Mouse (Mus musculus) MEL (cell line): ENCODE data around the gene Clec16a. TPM values are rescaled to one million over a fixed set of nuclear protein-coding genes. Genes with fewer than 3 reads are reported as not detected.

ENCODE experiments used
- DNase-seq: peaks from one replicate; pipeline ENCODE4 v3.0.0; 2011; ENCODE audit warnings: low read depth, low spot score
- H3K27ac ChIP-seq: 2 replicates; pipeline ENCODE4 v1.5.1; 2012; ENCODE audit warnings: low read depth, mild to moderate bottlenecking, control low read depth, low read length, moderate library complexity; ENCODE audit not compliant: control insufficient read depth
- H3K27me3 ChIP-seq, 2 experiments: fragments of 150-350 bp in 1 of 2; sonication (generic) in 1 of 2; 2 replicates each; pipeline ENCODE4 v1.6.1; 2012; ENCODE audit warnings: low read length in 2 of 2, mild to moderate bottlenecking in 2 of 2, improper control_type of control experiment in 1 of 2, moderate library complexity in 1 of 2; ENCODE audit not compliant: insufficient read depth in 2 of 2, control insufficient read depth in 1 of 2
- H3K36me3 ChIP-seq, 2 experiments: 2 replicates each; pipeline ENCODE4 v1.6.1; 2012 to 2014; ENCODE audit warnings: low read length in 2 of 2, improper control_type of control experiment in 1 of 2, inconsistent platforms in 1 of 2, mild to moderate bottlenecking in 1 of 2; ENCODE audit not compliant: insufficient read depth in 2 of 2, control insufficient read depth in 1 of 2
- H3K4me1 ChIP-seq, 2 experiments: fragments of 150-350 bp in 1 of 2; sonication (generic) in 1 of 2; 2 replicates each; pipeline ENCODE4 v1.6.1; 2012; ENCODE audit warnings: low read length in 2 of 2, improper control_type of control experiment in 1 of 2, mild to moderate bottlenecking in 1 of 2; ENCODE audit not compliant: insufficient read depth in 2 of 2, control insufficient read depth in 1 of 2
- H3K4me3 ChIP-seq, 2 experiments: fragments of 150-350 bp in 1 of 2; sonication (generic) in 1 of 2; 2 replicates each; pipeline ENCODE4 v1.5.1; 2012; ENCODE audit warnings: low read depth in 2 of 2, low read length in 2 of 2, mild to moderate bottlenecking in 2 of 2, moderate library complexity in 2 of 2, control low read depth in 1 of 2, improper control_type of control experiment in 1 of 2; ENCODE audit not compliant: control insufficient read depth in 1 of 2, insufficient read depth in 1 of 2
- H3K79me2 ChIP-seq: 2 replicates; pipeline ENCODE4 v1.6.1; 2012; ENCODE audit warnings: mild to moderate bottlenecking, low read length, moderate library complexity; ENCODE audit not compliant: control insufficient read depth, poor library complexity, insufficient read depth
- H3K9ac ChIP-seq: 2 replicates; pipeline ENCODE4 v1.6.1; 2012; ENCODE audit warnings: low read depth, mild to moderate bottlenecking, control low read depth, low read length, moderate library complexity; ENCODE audit not compliant: control insufficient read depth, poor library complexity, severe bottlenecking
- H3K9me3 ChIP-seq: fragments of 150-350 bp; sonication (generic); replicated peaks from 2 replicates; pipeline ENCODE4 v1.6.1; 2012; ENCODE audit warnings: mild to moderate bottlenecking, low read length, improper control_type of control experiment, moderate library complexity; ENCODE audit not compliant: insufficient read depth
- BHLHE40 ChIP-seq: IDR thresholded peaks from 2 replicates; pipeline ENCODE4 v1.6.1; 2012; ENCODE audit warnings: low read depth, mild to moderate bottlenecking, inconsistent platforms, low read length, improper control_type of control experiment, borderline replicate concordance
- CHD1 ChIP-seq: IDR thresholded peaks from 2 replicates; pipeline ENCODE4 v1.6.1; 2012; ENCODE audit warnings: low read depth, mild to moderate bottlenecking, inconsistent platforms, low read length, improper control_type of control experiment
- CHD2 ChIP-seq: IDR thresholded peaks from 2 replicates; pipeline ENCODE4 v1.6.1; 2011; ENCODE audit warnings: low read length, improper control_type of control experiment
- ETS1 ChIP-seq: IDR thresholded peaks from 2 replicates; pipeline ENCODE4 v1.6.1; 2012; ENCODE audit warnings: low read depth, mild to moderate bottlenecking, inconsistent platforms, low read length, improper control_type of control experiment, moderate library complexity
- GABPA ChIP-seq: IDR thresholded peaks from 2 replicates; pipeline ENCODE4 v1.6.1; 2012; ENCODE audit warnings: low read depth, mild to moderate bottlenecking, inconsistent platforms, low read length, improper control_type of control experiment, moderate library complexity
- HCFC1 ChIP-seq: IDR thresholded peaks from 2 replicates; pipeline ENCODE4 v1.6.1; 2012; ENCODE audit warnings: low read depth, mild to moderate bottlenecking, inconsistent platforms, low read length, improper control_type of control experiment, moderate library complexity
- JUND ChIP-seq: IDR thresholded peaks from 2 replicates; pipeline ENCODE4 v1.6.1; 2011; ENCODE audit warnings: low read depth, mild to moderate bottlenecking, improper control_type of control experiment, low read length
- MAFK ChIP-seq: IDR thresholded peaks from 2 replicates; pipeline ENCODE4 v1.6.1; 2011; ENCODE audit warnings: low read depth, mild to moderate bottlenecking, low read length, improper control_type of control experiment, borderline replicate concordance
- MAX ChIP-seq: IDR thresholded peaks from 2 replicates; pipeline ENCODE4 v1.6.1; 2011; ENCODE audit warnings: low read length, improper control_type of control experiment
- MAZ ChIP-seq: IDR thresholded peaks from 2 replicates; pipeline ENCODE4 v1.6.1; 2012; ENCODE audit warnings: low read depth, mild to moderate bottlenecking, inconsistent platforms, low read length, improper control_type of control experiment
- MEF2A ChIP-seq: IDR thresholded peaks from 2 replicates; pipeline ENCODE4 v1.6.1; 2014; ENCODE audit warnings: low read depth, mild to moderate bottlenecking, inconsistent platforms, low read length, improper control_type of control experiment; ENCODE audit not compliant: poor library complexity, insufficient replicate concordance, severe bottlenecking; ENCODE audit errors: extremely low read depth
- MXI1 ChIP-seq: IDR thresholded peaks from 2 replicates; pipeline ENCODE4 v1.6.1; 2011; ENCODE audit warnings: mild to moderate bottlenecking, low read depth, low read length, improper control_type of control experiment
- NRF1 ChIP-seq: IDR thresholded peaks from 2 replicates; pipeline ENCODE4 v1.6.1; 2014; ENCODE audit warnings: low read depth, mild to moderate bottlenecking, inconsistent platforms, low read length, improper control_type of control experiment, moderate library complexity; ENCODE audit not compliant: poor library complexity, insufficient read depth, severe bottlenecking
- POLR2AphosphoS2 ChIP-seq: IDR thresholded peaks from 2 replicates; pipeline ENCODE4 v1.6.1; 2011; ENCODE audit warnings: low read length, improper control_type of control experiment
- POLR2AphosphoS5 ChIP-seq: IDR thresholded peaks from 2 replicates; pipeline ENCODE4 v1.6.1; 2012; ENCODE audit warnings: low read depth, borderline replicate concordance, mild to moderate bottlenecking, inconsistent platforms, low read length, moderate library complexity, mixed read lengths
- SIN3A ChIP-seq: IDR thresholded peaks from 2 replicates; pipeline ENCODE4 v1.6.1; 2012; ENCODE audit warnings: low read length, improper control_type of control experiment, inconsistent platforms
- SMC3 ChIP-seq: IDR thresholded peaks from 2 replicates; pipeline ENCODE4 v1.6.1; 2011; ENCODE audit warnings: low read depth, low read length, improper control_type of control experiment
- TBP ChIP-seq: IDR thresholded peaks from 2 replicates; pipeline ENCODE4 v1.8.0; 2011; ENCODE audit warnings: low read depth, low read length, improper control_type of control experiment
- TCF12 ChIP-seq: IDR thresholded peaks from 2 replicates; pipeline ENCODE4 v1.6.1; 2014; ENCODE audit warnings: low read depth, mild to moderate bottlenecking, inconsistent platforms, low read length, improper control_type of control experiment, moderate library complexity
- UBTF ChIP-seq: IDR thresholded peaks from 2 replicates; pipeline ENCODE4 v1.6.1; 2012; ENCODE audit warnings: low read depth, mild to moderate bottlenecking, inconsistent platforms, low read length, improper control_type of control experiment, moderate library complexity, borderline replicate concordance; ENCODE audit not compliant: insufficient read depth
- USF1 ChIP-seq: IDR thresholded peaks from 2 replicates; pipeline ENCODE4 v1.6.1; 2014; ENCODE audit warnings: low read depth, mild to moderate bottlenecking, inconsistent platforms, low read length, improper control_type of control experiment, moderate library complexity
- ZMIZ1 ChIP-seq: IDR thresholded peaks from 2 replicates; pipeline ENCODE4 v1.6.1; 2012; ENCODE audit warnings: low read depth, mild to moderate bottlenecking, inconsistent platforms, low read length, improper control_type of control experiment, moderate library complexity
- ZNF384 ChIP-seq: IDR thresholded peaks from 2 replicates; pipeline ENCODE4 v1.6.1; 2012; ENCODE audit warnings: low read depth, mild to moderate bottlenecking, inconsistent platforms, low read length, improper control_type of control experiment
- polyA plus RNA-seq, 2 experiments: library from polyadenylated mRNA; stranded (reverse) in 1 of 2; unstranded in 1 of 2; fragments of >175 nt in 1 of 2; fragments of >200 nt in 1 of 2; gene quantifications; 2 replicates each; pipeline versions ENCODE4 v1.2.1 to v1.2.4; 2012; ENCODE audit warnings: low replicate concordance in 2 of 2, low read depth in 1 of 2; ENCODE audit not compliant: insufficient read length in 2 of 2, insufficient read depth in 1 of 2, missing spikeins in 1 of 2
- total RNA-seq: library from RNA; depleted of rRNA; stranded (reverse); fragments of 300-350 nt; gene quantifications from 2 replicates; pipeline ENCODE4 v1.2.3, GENCODE M21; 2012

The Clec16a gene
- total and polyA plus RNA-seq, 3 experiments, result 10.4 to 49.3 (median 22.1) TPM

DNA sequence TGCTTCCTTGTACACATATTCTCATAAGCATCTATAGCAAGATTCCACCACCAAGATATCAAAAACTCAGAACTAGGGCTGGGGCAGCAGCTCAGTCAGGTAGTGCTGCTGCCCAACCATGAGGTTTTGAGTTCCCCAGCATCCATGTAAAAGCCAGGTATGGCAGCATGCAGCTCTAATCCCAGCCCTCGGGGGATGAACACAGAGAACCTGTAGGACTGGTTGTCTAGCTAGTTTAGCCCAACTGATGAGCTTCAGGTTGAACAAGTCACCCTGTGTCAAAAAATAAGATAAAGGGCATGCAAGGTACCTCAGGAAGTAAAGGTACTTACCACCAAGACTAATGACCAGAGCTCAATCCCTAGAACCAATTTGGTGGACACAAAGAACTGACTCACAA lies 148.3 kb downstream of the Clec16a start:
- H3K4me1 ChIP-seq, result peaks cover 5 to 33% of the 10 kb centered on the region in 2 experiments
- no peaks in the 10 kb centered on the region for H3K27me3 ChIP-seq
- no peak overlapping the region for H3K27ac ChIP-seq
- H3K4me3 ChIP-seq, result no peak overlapping the region
- peaks cover 0 to 19% of the 10 kb centered on the region in 2 experiments; a peak in 3 of 4 replicates for H3K36me3 ChIP-seq
- H3K79me2 ChIP-seq, result no peaks in the 10 kb centered on the region
- TF ChIP-seq HCFC1 (no peak), SIN3A (no peak), MAFK (no peak), MAX (no peak), MEF2A (no peak), SMC3 (no peak), MXI1 (no peak), UBTF (no peak), BHLHE40 (no peak), GABPA (no peak), POLR2AphosphoS5 (no peak), ZMIZ1 (no peak), POLR2AphosphoS2 (no peak), ZNF384 (no peak), NRF1 (no peak), TBP (no peak), CHD2 (no peak), MAZ (no peak), JUND (no peak), USF1 (no peak)
- TF ChIP-seq, all 39 proteins: peak for 0
- H3K9me3 ChIP-seq, result no peaks in the 10 kb centered on the region
- no peak for DNase-seq
- H3K9ac ChIP-seq, result no peak overlapping the region

DNA sequence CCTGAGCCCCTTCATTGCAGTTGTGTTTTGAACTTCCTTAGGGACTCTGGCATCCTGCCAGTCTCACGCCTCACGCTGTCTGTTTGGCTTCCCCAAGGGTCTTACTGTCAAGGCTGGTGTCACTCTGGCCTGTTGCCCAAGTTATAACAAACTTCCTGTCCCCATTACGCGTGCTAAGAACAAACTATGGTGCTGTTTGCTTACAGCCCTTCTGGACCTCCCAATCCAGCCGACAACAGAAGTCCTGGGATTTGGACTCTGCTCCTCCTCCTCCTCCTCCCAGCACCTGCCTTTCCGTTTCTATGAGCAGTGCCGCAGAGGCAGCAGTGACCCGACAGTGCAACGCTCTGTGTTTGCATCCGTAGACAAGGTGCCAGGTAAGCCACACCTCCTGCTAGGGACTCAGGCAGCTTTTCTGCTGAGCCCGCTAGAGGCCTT lies 149.3 kb downstream of the Clec16a start:
- H3K9ac ChIP-seq, result no peak overlapping the region
- H3K27ac ChIP-seq, result no peak overlapping the region
- H3K9me3 ChIP-seq, result no peaks in the 10 kb centered on the region
- H3K27me3 ChIP-seq, result no peaks in the 10 kb centered on the region
- TF ChIP-seq ETS1 (no peak; the same call in 1 of the 2 replicates), TCF12 (no peak), CHD1 (no peak), GABPA (no peak), POLR2AphosphoS5 (no peak), HCFC1 (no peak)
- H3K4me3 ChIP-seq, result no peak overlapping the region
- no peaks in the 10 kb centered on the region for H3K79me2 ChIP-seq
- peaks cover 5 to 33% of the 10 kb centered on the region in 2 experiments for H3K4me1 ChIP-seq
- peak; percentile 67 for DNase-seq
- peaks cover 0 to 18% of the 10 kb centered on the region in 2 experiments; a peak in 3 of 4 replicates for H3K36me3 ChIP-seq
